Mouse (Mus musculus) bone marrow macrophage, adult 2 months (primary cell): Measurements from ENCODE around the gene Abhd17b. TPM values are rescaled to one million over a fixed set of nuclear protein-coding genes. Genes with fewer than 3 reads are reported as not detected.

Experiments
- H3K27ac ChIP-seq: 2 replicates; pipeline ENCODE4 v1.5.1; 2012; ENCODE audit warnings: low read depth, low read length; ENCODE audit not compliant: insufficient read depth
- H3K4me1 ChIP-seq: 2 replicates; pipeline ENCODE4 v1.6.1; 2012; ENCODE audit warnings: low read length; ENCODE audit not compliant: control insufficient read depth, insufficient read depth
- H3K4me3 ChIP-seq: 2 replicates; pipeline ENCODE4 v1.5.1; 2012; ENCODE audit warnings: mild to moderate bottlenecking, low read length, moderate library complexity; ENCODE audit not compliant: insufficient read depth
- CTCF ChIP-seq: IDR thresholded peaks from 2 replicates; pipeline ENCODE4 v1.5.1; 2012; ENCODE audit warnings: low read depth, mild to moderate bottlenecking, low read length, moderate library complexity
- POLR2A ChIP-seq: IDR thresholded peaks from 2 replicates; pipeline ENCODE4 v1.6.1; 2012; ENCODE audit warnings: mild to moderate bottlenecking, low read depth, low read length, borderline replicate concordance
- polyA plus RNA-seq: library from polyadenylated mRNA; stranded (reverse); fragments of >200 nt; gene quantifications from 2 replicates; pipeline ENCODE4 v1.2.4, GENCODE M21; 2012; ENCODE audit not compliant: missing spikeins, insufficient read depth, insufficient read length

Gene Abhd17b
- 23.2 and 27.5 TPM in 2 replicates for polyA plus RNA-seq

GRCm38 (mm10) chr19:21653172-21653981 lies at the start of gene Abhd17b:
TSS of gene Abhd17b (plus strand) at chr19:21653185.
- TF ChIP-seq CTCF: no peak
- no peak for TF ChIP-seq POLR2A
- H3K4me3 ChIP-seq: peak within 1 kb of the TSS; percentile 91
- peaks cover 20% of the 10 kb centered on the region for H3K4me1 ChIP-seq
- H3K27ac ChIP-seq: peak within 1 kb of the TSS; percentile 81

- H3K4me3 ChIP-seq: no peak overlapping the region
- TF ChIP-seq CTCF (no peak), POLR2A (no peak)
- H3K4me1 ChIP-seq: peaks cover 26% of the 10 kb centered on the region
- H3K27ac ChIP-seq: peak overlapping the region; percentile 62
These were observed 49.1 kb upstream of the Abhd17b start for GRCm38 (mm10) chr19:21603836-21604235.

GRCm38 (mm10) chr19:21605294-21605693 lies 47.7 kb upstream of the Abhd17b start:
- peak; percentile 4; the same call in 1 of the 2 replicates for TF ChIP-seq CTCF
- no peak for TF ChIP-seq POLR2A
- Histone ChIP-seq H3K27ac (no peak overlapping the region), H3K4me1 (peaks cover 18% of the 10 kb centered on the region), H3K4me3 (no peak overlapping the region)

GRCm38 (mm10) chr19:21610240-21610639 lies 42.7 kb upstream of the Abhd17b start:
- TF ChIP-seq CTCF: no peak
- no peak for TF ChIP-seq POLR2A
- Histone ChIP-seq H3K4me1 (peaks cover 7% of the 10 kb centered on the region), H3K27ac (no peak overlapping the region), H3K4me3 (no peak overlapping the region)

GRCm38 (mm10) chr19:21611297-21611696 lies 41.7 kb upstream of the Abhd17b start:
- Histone ChIP-seq H3K4me1 (peaks cover 5% of the 10 kb centered on the region), H3K4me3 (no peak overlapping the region), H3K27ac (no peak overlapping the region)
- TF ChIP-seq POLR2A (no peak), CTCF (no peak)

- TF ChIP-seq CTCF: no peak
- no peak for TF ChIP-seq POLR2A
- H3K4me3 ChIP-seq: no peak overlapping the region
- peaks cover 5% of the 10 kb centered on the region for H3K4me1 ChIP-seq
- H3K27ac ChIP-seq: no peak overlapping the region
These were observed 41.0 kb upstream of the Abhd17b start for GRCm38 (mm10) chr19:21611725-21612575.

- Histone ChIP-seq H3K4me1 (peaks cover 5% of the 10 kb centered on the region), H3K27ac (no peak overlapping the region), H3K4me3 (no peak overlapping the region)
- TF ChIP-seq CTCF (no peak), POLR2A (no peak)
These were observed 37.2 kb upstream of the Abhd17b start for GRCm38 (mm10) chr19:21615801-21616200.

GRCm38 (mm10) chr19:21623410-21624147 lies 29.4 kb upstream of the Abhd17b start:
- H3K4me1 ChIP-seq: 0 out of 2 replicates have a peak, but pooled peaks cover 5% of the 10 kb centered on the region
- H3K4me3 ChIP-seq: no peak overlapping the region
- no peak overlapping the region for H3K27ac ChIP-seq
- TF ChIP-seq POLR2A (no peak), CTCF (no peak)

GRCm38 (mm10) chr19:21624148-21624535 lies 28.8 kb upstream of the Abhd17b start:
- Histone ChIP-seq H3K4me3 (no peak overlapping the region), H3K4me1 (0 out of 2 replicates have a peak, but pooled peaks cover 5% of the 10 kb centered on the region), H3K27ac (no peak overlapping the region)
- TF ChIP-seq POLR2A (no peak), CTCF (no peak)
